Mouse (Mus musculus) testis, adult 2 months (tissue): ENCODE data around the gene Gm26657.

ENCODE experiments used
- CTCF ChIP-seq: fragments of 200-500 bp; IDR thresholded peaks from 2 replicates; pipeline ENCODE4 v1.5.1; 2012; ENCODE audit warnings: low read depth, mild to moderate bottlenecking, inconsistent platforms, low read length, moderate library complexity; ENCODE audit not compliant: control insufficient read depth, insufficient read depth, insufficient replicate concordance
- POLR2A ChIP-seq: fragments of 200-500 bp; IDR thresholded peaks from 2 replicates; pipeline ENCODE4 v1.6.1; 2012; ENCODE audit warnings: low read depth, mild to moderate bottlenecking, inconsistent platforms, low read length, moderate library complexity; ENCODE audit not compliant: control insufficient read depth

GRCm38 (mm10) chr4:56718573-56719442 lies 21.1 kb upstream of the Gm26657 start:
- no peak for TF ChIP-seq CTCF
- no peak for TF ChIP-seq POLR2A
